Mouse (Mus musculus) gastrocnemius, adult 8-10 months (tissue): Measurements from ENCODE around the gene Card11. TPM values are rescaled to one million over a fixed set of nuclear protein-coding genes. Genes with fewer than 3 reads are reported as not detected.

ENCODE experiments used
- DNase-seq, 2 experiments: peaks; one replicate each; pipeline ENCODE4 v3.0.0; 2022; ENCODE audit warnings: low spot score in 2 of 2
- total RNA-seq, 4 experiments: library from RNA; stranded (reverse); gene quantifications; 2 replicates each; pipeline ENCODE4 v1.2.4; 2022

Card11 gene
- total RNA-seq, 4 experiments from 2014 or later, result 0.19 to 1.3 (median 0.64) TPM

DNA sequence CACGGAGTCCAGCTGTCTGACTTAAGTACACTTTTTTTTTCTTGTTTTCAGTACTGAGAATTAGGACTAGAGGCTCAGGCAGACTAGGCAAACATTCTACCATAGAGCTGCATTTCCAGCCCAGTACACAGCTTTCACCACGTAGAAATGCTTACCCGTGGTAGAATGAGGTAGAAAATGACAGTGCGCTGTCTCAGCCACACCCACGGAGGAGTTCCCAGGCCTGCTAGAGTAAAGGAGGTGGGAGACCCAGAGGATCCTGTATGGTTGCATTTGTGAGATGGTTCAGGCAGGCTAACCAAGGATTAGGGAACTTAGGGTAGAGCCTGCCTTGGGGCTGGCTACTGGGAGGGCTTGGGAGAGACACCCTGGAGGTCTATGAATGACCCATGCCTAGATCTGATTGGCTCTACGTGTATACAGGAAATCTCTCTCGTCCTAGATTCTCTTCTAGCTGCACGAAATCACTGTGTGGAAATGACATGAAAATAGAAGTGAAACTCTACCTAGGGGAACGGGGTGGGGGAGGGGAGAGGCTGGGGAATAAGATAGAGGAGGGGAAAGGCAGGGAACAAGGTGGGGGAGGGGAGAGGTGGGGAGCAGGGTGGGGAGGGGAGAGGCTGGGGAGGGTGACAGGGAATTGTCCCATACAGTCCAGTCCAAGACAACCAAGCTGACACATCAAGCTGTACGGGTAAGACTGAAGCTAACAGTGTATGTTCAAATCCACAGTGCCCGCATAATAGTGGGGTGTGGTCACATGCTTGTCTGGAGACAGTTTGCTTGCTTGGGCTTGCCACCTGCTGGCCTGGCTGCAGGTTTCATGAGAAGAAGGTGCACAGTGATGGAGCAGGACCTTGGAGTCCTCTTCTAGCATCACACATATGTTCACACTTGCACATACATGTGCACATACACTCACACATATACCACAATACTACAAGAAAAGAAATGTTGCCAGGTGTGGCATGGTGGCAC is 8.0 kb downstream of the Card11 start:
- no peak for DNase-seq

DNA sequence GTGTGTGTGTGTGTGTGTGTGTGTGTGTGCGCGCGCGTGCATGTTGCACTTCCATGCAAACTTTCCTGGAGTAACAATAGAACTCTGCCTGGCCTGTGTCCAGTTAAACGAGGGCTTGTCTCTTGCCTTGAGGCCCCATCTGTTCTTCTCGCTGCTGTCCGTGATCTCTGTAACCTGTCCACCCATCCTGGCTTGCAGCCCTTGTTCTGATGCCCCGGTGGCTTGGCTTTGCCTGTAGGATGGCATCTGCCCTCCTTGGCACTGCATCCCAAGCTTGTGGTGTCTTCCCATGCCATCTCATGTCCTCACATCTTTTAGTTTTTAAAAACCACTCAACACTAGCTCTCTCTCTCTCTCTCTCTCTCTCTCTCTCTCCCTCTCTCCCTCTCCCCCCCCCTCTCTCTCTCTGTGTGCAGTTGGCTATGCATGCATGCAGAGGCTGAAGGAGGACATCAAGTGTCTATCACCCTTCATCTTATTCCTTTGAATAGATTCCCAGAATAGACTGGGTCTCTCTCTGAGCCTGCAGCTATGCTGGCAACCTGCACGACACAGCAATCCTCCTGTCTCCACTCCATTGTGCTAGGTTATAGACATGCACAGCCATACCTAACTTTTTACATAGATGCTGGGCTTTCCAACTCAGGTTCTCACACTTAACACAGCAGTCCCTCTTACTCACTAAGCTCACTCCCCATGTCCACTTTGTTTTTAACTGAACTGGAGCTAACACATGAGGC is 14.9 kb downstream of the Card11 start:
- no peak for DNase-seq

DNA sequence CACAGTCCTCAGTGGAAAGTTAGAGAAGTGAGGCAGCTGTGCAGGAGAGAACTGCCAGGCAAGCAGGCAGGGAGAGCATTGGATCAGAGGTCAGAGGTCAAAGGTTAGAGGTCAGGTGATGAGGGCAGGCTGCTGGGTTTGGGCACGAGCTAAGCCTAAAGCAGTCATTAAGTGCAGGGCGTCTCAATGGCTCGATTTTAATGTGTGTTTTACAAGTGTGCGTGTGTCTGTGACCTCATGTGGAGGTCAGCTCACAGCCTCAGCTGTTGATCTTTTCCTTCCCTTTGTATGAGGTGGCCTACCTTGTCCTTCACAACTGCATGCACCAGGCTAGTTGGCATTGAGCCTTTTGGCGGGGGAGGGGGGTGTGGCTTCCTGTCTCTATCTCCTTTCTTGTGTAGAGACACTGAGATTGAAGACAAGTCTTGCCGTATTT is 19.0 kb downstream of the Card11 start:
- no peak for DNase-seq

DNA sequence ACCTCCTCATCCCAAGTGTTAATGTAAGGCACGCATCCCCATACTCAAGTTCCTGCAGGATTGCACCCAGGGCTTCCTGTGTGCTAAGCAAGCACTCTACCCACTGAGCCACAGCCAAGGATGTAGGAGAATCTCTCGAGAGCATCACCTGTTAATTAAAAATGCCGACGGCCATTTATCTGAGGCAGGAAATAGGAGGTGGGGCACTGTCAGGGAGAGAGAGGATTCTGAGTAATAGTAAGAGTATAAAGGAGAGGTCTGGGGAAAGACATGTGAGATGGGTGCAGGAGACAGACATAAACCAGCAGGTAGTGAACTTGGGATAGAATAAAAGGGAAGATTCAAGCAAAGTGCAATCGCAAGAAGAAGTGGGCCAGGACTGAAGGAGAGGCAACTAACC is 19.6 kb downstream of the Card11 start:
- no peak for DNase-seq

DNA sequence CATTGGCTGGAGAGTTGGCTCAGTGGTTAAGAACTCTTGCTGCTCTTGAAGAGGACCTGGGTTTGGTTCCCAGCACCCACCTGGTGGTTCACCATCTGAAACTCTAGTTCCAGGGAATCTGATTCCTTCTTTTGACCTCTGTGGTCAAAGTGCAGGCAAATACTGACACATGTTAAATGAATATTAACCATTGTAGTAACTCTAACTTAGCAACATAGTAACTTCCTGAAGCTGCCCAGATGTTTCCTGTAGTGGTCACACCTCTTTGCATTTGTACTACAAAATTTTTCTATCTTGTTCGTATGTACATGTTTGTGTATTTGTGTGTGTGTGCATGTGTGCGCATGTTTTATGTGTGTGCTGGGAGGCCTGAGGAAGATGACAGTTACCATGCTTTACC is 20.3 kb downstream of the Card11 start:
- no peak for DNase-seq

DNA sequence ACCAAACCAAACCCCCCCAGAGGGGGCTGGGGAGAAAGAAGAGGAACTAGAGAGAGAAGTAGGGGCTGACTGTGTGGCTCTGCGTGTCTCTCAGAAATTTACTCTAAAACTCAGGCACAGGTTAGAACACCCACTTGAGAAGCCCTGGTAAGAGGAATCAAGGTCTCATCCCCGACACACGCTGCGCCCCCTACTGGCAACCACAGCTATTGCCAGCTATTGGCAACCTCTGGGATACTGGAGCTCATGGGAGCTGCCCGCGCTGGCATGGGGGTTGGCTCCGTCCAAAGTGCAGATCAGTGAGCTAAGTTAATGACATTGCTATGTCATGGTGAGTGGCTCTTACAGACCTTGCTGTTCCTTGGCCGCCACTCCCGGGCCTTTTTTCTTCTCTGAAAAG is 37.4 kb downstream of the Card11 start:
- DNase-seq, result no peak

DNA sequence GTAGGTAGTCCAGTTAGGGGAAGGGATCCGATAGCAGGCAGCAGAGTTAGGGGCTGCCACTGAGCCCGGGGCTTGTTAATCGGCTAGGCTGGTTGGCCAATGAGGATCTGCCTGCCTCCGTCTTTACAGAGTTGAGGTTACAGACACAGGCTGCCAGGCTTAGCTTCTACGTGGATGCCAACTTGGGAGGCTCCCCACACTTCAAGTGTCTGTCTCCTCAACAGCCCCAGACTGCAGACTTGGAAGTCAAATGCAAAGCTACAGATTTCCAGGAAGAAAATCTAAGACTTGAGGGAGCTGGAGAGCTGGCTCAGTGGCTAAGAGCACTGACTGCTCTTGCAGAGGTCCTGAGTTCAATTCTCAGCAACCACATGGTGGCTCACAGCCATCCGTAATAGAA is 39.6 kb downstream of the Card11 start:
- DNase-seq, result no peak

DNA sequence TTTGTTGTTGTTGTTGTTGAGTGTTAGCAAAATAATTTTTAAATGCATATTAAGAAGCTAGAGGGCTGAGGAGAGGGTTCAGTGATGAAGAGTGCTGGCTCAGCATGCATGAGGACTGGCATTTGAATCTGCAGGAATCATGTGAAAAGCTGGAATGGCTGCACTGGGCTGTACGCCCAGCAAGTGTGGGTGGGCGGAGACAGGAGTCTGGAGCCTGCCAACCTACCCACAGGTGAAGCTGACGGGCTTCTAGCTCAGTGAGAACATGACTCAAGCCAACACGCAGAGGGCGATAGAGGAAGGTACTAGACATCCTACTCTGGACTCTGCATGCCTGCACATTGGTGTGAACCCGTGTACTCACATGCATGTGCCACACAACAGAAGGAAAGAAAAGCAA is 41.2 kb downstream of the Card11 start:
- DNase-seq, result no peak

DNA sequence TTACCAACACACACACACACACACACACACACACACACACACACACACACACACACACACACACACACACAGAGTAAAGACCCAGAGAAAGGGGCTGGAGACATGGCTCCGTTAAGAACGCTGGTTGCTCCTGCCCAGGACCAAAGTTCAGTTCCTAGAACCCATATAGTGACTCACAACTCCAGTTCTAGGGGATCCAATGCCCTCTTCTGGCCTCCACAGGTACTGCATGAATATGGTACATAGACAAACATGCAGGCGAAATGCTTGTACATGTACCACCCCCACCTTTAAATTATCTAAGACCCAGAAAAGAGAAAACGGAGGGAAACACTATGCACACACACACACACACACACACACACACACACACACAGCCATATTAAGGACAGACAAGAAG is 43.3 kb downstream of the Card11 start:
- no peak for DNase-seq

DNA sequence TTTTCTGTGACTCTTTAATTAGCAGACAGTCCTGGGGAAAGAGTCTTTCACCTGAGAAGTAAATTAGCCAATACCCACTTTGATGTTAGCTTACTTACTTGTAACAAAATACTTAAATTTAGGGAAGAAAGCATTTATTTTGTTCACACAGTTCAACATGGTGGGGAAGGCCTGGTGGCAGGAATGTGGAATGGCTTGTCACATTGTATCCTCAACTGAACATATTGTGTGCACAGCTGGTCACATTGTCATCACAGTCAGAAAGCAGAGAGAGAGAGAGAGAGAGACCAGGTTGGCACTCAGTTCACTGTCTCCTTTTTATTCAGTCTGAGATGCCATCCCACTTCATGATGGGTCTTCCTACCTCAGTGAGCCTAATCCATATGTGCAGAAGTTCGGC is 44.7 kb downstream of the Card11 start:
- no peak for DNase-seq

DNA sequence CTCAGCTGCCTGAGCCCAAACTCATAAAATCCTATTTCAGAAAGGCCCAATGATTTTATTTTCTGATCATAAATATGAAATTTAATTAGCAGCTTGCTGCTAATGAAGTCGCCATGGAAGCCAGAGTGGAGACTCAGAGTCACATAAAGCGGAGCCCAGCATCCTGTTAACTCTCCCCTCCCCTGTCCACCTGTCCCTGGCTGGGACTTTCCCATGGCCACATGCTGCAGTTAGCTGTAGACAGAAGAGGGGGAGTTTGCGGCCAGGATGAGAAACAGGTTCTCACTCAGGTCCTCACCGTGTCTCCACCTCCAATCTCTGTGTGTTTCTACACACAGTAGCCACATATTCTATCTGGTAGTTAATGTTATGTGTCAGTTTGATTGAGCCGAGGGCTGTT is 48.6 kb downstream of the Card11 start:
- no peak for DNase-seq

DNA sequence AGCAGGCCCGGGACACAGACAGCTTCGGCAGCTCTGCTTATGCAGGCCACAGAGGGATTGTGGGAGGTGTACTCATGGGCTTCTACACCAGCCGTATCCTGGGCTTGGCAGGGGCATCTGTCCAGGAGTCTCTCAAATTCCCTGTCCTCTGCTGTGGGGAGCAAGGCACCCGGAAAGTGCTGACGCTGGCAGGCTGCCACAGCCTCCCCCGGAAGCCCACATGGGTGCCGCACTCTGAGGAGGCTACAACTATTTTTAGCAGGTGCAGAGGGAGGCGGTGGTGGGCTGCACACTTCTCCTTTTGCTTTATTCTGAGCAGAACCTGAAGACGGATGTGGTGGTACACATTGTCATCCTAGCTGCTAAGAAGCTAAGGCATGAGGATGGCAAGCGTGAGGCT is 52.4 kb downstream of the Card11 start:
- DNase-seq, result no peak

DNA sequence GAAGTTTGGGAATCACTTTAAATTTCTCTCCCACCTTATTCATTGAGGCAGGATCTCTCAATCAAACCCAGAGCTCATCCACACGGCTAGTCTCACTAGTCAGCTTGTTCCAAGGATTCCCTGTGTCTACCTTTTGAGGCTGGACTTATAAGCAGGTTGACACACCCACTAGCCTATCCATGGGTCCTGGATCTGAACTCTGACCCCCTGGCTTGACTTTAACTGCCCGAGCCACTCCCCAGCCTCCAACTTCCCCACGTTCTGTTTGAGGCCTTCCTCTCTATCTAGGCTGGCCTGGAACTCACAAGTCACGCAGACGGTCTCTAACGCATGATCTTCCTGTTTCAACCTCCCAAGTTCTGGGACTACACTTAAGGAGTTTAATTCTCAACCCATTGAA is 54.3 kb downstream of the Card11 start:
- DNase-seq, result no peak

DNA sequence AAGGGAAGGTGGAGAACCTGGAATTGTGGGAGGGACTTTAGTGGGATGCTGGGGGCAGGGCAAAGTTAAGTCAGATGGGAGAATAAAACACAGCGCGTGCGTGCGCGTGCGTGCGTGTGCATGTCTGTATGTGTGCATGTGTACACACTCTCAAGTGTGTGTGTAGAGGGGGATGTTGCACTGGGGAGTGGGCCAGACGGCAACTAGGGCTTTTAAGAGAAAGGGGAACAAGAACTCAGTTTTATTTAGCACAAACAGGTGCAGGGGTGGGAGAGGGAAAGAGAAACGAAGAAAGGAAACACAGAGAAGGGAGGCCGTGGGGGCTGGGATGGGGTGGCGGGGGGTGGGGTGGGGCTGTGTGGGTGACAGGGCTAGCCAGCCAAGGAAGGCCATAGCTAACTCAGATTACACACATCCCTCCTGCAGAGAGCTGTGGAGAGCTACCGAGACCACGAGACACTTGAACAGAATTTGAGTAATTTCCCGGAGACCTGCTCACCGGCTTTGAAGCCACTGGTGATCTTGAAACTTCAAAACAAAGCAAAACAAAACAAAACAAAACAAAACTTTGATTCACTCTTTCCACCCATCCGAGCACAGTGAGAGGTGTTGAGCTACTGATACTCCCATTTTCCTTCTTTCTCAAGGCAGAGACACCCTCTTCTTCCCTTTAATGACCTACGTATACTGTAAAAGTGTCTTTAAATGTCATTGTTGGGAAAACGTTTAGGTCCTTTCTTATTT is 55.8 kb downstream of the Card11 start:
- DNase-seq, result no peak

DNA sequence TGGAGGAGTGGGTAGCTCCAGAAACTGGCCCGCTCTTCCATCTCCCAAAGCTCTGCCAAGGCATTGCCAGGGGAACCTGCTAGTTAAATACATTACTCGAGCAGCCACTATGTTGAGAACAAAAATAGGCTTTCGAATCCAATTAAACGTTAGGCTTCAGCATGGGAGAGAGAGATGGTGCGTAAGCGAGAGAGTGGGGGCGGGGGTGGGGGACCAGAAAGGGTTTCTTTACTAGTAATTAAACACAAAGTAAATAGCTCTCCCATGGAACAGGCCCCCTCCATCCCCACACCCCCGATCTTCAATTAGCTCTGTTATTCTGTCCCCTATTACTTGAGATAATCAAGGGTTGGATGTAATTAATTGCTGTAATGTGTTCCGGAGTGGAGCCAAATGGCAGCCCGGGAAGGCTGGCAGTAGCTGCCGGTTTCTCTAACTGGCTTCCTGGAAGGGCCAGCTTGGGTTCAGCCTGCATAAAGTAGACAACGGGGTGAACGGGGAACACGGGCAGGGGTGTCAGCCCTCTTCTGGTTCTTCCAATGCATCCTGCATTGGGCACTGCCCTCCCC is 59.4 kb downstream of the Card11 start:
- no peak for DNase-seq

DNA sequence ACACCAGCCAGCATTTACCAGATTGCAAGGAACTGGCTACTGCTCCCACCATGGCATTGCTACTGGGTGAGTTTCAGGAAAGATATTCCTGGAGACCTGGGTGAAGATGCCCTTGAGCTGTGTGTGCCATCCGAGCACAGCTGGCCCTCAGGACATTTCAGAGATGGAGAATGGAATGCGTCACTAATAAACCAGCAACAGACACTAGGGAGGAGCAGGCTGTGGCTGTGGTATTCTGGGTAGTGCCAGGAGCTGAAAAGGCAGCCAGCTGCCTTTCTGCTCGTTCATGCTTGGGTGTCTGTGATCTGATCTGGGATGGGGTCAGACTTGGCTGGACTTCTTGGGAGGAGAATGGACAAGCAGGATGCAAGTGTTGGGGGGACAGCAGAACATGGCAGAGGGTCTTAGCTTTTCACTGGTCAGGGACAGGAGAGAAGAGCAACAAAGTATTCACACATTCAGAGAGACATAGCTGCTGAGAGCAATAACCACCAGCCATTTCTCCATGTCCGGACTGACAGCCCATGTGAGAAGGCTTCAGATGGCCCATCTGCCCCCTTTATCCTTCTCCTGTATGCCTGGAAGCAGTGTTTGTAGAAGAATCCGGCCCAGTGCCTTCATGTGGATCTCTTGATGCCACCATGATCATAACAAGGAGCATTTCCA is 60.0 kb downstream of the Card11 start:
- no peak for DNase-seq

DNA sequence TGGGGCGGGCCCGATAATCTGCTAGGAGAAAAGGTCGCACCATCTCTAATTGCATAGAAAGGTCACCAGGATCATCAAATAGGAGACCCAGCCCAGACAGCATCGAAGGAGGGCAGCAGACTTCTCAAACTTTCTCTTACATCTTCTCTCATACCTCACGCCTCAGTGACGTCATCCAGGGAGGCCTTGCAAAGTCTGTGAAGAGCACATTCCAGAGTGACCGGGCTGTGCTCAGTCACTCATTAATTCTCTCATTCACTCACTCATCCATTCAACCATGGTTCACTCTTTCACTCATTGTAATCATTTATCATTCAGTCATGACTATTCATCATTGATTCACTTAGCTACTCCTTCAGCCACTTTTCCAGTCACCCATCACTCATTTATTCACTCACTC is 63.6 kb downstream of the Card11 start:
- DNase-seq, result no peak

DNA sequence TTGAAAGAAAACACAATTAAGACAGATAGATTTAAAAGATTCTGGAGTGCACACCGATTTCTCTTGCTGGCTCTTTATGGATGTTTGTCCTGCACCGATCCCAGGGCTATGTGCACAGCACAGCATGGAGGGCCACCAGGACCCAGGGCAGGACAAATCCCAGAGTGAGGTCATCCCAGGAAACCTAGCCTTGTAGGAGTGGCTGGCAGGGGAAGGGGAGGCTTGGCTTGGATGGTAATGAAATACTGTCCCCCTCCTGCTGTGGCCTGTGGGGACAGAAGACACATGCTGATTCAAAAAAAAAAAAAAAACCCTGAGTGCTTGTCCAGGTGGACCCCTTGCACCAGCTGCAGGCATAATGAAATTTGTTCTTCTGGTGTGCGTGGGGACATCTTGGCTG is 64.5 kb downstream of the Card11 start:
- DNase-seq, result no peak

DNA sequence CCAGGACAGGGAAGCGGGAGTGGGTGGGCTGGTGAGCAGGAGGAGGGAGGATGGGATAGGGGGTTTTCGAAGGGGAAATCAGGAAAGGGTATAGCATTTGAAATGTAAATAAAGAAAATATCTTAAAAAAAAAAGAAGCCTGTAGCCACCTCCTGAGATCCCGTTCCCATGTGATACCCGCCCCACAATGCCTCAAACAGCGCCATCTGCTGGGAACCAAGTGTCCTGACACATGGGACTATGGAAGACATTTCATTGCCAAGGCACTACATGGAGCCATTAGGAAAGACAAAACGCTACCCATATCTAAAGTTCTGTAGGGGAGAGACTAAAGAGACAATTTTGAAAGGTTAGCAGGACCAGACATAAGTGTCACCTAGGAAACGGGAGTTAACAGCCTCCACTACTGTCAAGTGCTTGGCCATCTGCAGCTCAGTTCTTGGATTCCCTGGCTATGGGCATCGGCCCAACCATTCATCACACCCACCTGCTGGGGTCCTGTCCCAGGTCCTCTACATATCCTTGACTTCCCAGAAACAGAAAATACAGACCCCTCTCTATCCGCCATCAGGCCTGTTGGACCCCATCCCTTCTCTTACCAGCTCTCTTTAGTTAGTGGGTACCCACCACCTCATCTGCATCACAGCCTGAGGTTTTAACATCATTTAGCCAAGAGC is 65.6 kb downstream of the Card11 start:
- DNase-seq, result no peak

DNA sequence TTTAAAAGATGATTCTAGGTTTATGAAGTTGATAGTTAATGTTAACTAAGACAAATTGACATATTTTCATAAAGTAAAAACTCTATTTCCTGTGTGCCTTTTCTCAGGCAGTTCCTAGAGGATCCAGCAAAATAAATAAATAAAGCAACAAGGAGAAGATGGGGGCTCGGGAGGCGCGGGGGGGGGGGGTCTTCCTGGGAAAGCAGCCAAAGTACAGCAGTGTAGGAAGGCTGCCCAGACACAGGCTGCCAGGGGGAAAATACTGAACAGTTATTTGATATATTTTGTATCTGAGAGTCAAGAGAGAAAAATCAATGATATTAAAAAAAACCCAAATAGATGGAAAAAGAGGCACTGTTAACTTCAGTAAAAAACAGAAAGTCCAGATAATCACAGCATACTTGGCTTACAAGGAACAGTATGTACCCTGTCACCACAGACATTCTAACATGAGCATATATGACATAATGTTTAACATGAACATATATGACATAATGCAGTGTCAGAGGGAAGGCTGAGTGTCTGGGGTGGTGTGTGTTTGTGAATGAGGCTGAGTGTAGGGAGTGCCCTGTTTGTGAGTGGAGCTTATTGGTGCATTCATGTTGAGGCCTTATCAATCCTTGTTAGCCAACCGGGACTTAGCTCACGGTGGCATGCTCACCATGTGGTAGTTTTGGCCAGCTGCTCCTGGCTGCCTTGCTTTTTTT is 68.7 kb downstream of the Card11 start:
- DNase-seq, result no peak
